Mouse (Mus musculus) C2C12 (cell line): ENCODE measurements at regions not wholly inside any gene's neighbourhood (a gene's known extent, or its start where the extent isn't known, plus 50 kb on each side); places are given as distances from the start of the nearest gene placed in this dataset.

Source experiments
- H3K27me3 ChIP-seq: one replicate; pipeline ENCODE4 v1.6.1; 2011; ENCODE audit not compliant: control insufficient read depth, insufficient read depth, insufficient read length
- H3K36me3 ChIP-seq: one replicate; pipeline ENCODE4 v1.6.1; 2011; ENCODE audit not compliant: control insufficient read depth, insufficient read depth
- H3K4me3 ChIP-seq: one replicate; pipeline ENCODE4 v1.5.1; 2011; ENCODE audit warnings: mild to moderate bottlenecking, control low read depth; ENCODE audit not compliant: poor library complexity, insufficient read depth, severe bottlenecking
- H3K79me2 ChIP-seq: one replicate; pipeline ENCODE4 v1.6.1; 2011; ENCODE audit not compliant: control insufficient read depth, insufficient read depth
- H3K79me3 ChIP-seq: one replicate; pipeline ENCODE4 v1.6.1; 2011; ENCODE audit warnings: low read depth, control low read depth
- H3ac ChIP-seq: one replicate; pipeline ENCODE3; 2011; ENCODE audit warnings: low read depth; ENCODE audit not compliant: control insufficient read depth, insufficient read length
- CEBPB ChIP-seq: IDR thresholded peaks from one replicate; pipeline ENCODE4 v1.6.1; 2011; ENCODE audit warnings: low read depth, mild to moderate bottlenecking, control low read depth, moderate library complexity
- CTCF ChIP-seq: IDR thresholded peaks from one replicate; pipeline ENCODE4 v1.5.1; 2011; ENCODE audit not compliant: control insufficient read depth, insufficient read depth, insufficient read length
- FOSL1 ChIP-seq: IDR thresholded peaks from one replicate; pipeline ENCODE4 v1.8.0; 2011; ENCODE audit warnings: mild to moderate bottlenecking, low read length; ENCODE audit not compliant: poor library complexity, insufficient read depth, severe bottlenecking
- MAX ChIP-seq: IDR thresholded peaks from one replicate; pipeline ENCODE4 v1.6.1; 2011; ENCODE audit warnings: mild to moderate bottlenecking, control low read depth
- MYOD1 ChIP-seq: IDR thresholded peaks from one replicate; pipeline ENCODE4 v1.6.1; 2011; ENCODE audit warnings: low read depth; ENCODE audit not compliant: control insufficient read depth, insufficient read length
- MYOG ChIP-seq: IDR thresholded peaks from one replicate; pipeline ENCODE4 v1.6.1; 2011; ENCODE audit not compliant: control insufficient read depth, insufficient read length; ENCODE audit errors: extremely low read depth
- USF1 ChIP-seq: IDR thresholded peaks from one replicate; pipeline ENCODE4 v1.6.1; 2011; ENCODE audit warnings: low read depth, mild to moderate bottlenecking, control low read depth, moderate library complexity

DNA sequence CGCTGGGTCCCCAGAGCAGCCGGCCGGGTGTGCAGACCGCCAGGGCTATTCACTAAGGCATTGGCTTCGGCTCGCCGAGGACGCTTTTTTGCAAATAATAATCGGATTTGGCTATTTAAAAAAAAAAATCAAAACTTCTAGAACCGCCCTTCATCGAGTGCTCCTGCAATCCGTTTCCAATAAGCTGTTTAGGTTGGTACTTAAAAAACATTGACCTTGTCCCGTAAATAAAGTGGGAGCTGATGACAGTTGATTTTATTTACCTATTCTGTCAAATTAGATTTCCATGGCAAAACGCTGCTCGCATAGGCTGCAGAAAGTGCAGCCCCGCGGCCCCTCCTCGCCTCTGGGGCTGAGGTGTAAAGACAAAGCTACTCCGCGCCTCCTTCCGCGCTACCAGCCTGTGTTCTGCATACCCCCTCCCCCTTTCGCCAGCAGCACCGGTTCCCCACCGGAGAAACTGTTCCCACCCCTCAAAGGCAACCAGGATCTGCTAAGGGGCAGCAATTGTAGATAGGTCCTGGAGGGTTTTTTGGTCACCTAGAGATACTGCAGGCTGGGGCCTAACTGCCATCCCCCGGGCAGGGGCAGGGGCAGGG, 78.0 kb upstream of the Tbca start:
- Histone ChIP-seq H3K36me3 (no peaks in the 10 kb centered on the region), H3K4me3 (no peak overlapping the region), H3ac (no peak overlapping the region), H3K79me3 (no peaks in the 10 kb centered on the region), H3K27me3 (peaks cover 41% of the 10 kb centered on the region), H3K79me2 (no peaks in the 10 kb centered on the region)
- TF ChIP-seq CTCF = no peak
- TF ChIP-seq MAX = no peak
- TF ChIP-seq FOSL1 = no peak
- no peak for TF ChIP-seq MYOG
- no peak for TF ChIP-seq MYOD1
- TF ChIP-seq CEBPB = no peak
- no peak for TF ChIP-seq USF1

DNA sequence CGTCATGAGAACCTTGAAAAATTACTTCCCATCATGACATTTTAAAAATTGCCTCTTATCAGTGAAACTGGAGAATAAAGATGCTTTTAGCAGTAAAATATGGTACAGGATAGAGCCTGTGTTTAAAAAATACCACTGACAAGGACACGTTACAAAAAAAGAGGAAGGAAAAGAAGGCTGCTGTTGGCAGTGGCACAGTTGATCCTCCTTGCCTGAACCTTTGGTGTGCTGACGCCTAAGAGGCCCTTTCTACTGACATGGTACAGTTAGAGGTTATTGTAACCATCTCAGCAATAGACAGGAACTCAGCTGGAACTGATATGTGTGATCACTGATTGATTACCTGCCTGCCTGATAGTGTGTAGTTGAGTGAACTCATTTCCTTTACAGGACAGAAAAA, 75.3 kb upstream of the Tbca start:
- no peak overlapping the region for H3ac ChIP-seq
- H3K79me2 ChIP-seq = no peaks in the 10 kb centered on the region
- no peak overlapping the region for H3K4me3 ChIP-seq
- no peaks in the 10 kb centered on the region for H3K36me3 ChIP-seq
- peaks cover 22% of the 10 kb centered on the region for H3K27me3 ChIP-seq
- no peak for TF ChIP-seq FOSL1
- no peak for TF ChIP-seq MYOD1
- TF ChIP-seq MYOG = no peak
- TF ChIP-seq MAX = no peak
- no peak for TF ChIP-seq USF1
- TF ChIP-seq CTCF = no peak
- no peak for TF ChIP-seq CEBPB
- H3K79me3 ChIP-seq = no peaks in the 10 kb centered on the region

DNA sequence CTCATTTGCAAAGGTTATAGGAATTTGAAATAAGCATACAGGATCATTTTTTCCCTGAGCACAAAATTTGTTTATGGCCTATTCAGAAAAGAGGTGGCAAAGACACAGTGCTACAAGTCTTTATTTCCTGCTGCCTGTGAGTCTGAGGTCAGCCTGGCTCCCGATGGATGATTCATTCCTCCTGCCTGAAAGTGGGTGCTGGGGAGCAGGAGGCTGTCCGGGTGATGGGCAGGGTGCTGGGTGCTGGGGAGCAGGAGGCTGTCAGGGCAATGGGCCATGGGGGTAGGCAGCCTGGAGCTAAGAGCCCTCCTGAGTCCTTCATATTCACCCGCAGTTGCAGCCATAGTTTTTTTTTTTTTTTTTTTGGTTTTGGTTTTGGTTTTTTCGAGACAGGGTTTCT, 67.1 kb upstream of the Tbca start:
- Histone ChIP-seq H3K27me3 (no peaks in the 10 kb centered on the region), H3ac (no peak overlapping the region), H3K36me3 (no peaks in the 10 kb centered on the region), H3K4me3 (no peak overlapping the region), H3K79me3 (no peaks in the 10 kb centered on the region), H3K79me2 (no peaks in the 10 kb centered on the region)
- TF ChIP-seq MYOD1 (no peak), MAX (no peak), CEBPB (no peak), FOSL1 (no peak), CTCF (no peak), USF1 (no peak), MYOG (no peak)
